Mouse (Mus musculus) kidney, embryonic 16.5 days (tissue): Measurements from ENCODE around the gene Kcnn3. TPM values are rescaled to one million over a fixed set of nuclear protein-coding genes. Genes with fewer than 3 reads are reported as not detected.
A peak's percentile ranks its signal among the peaks of the same experiment; 100 is the strongest.

Source experiments
- ATAC-seq: fragments of 200-750 bp; cut with Nextera tagmentation; 2 replicates; pipeline ENCODE4 v1.8.0; 2017; ENCODE audit warnings: moderate TSS enrichment; ENCODE audit not compliant: low FRiP score, low TSS enrichment
- H3K27ac ChIP-seq: fragments of 300-500 bp; sonication (generic); 2 replicates; pipeline ENCODE4 v1.5.1; 2014; ENCODE audit warnings: low read length
- H3K27me3 ChIP-seq: fragments of 300-500 bp; sonication (generic); 2 replicates; pipeline ENCODE4 v1.6.1; 2014; ENCODE audit warnings: low read length, control low read depth, mixed read lengths; ENCODE audit not compliant: insufficient read depth
- H3K36me3 ChIP-seq: fragments of 300-500 bp; sonication (generic); 2 replicates; pipeline ENCODE4 v1.6.1; 2014; ENCODE audit warnings: low read length, control low read depth, mixed read lengths; ENCODE audit not compliant: insufficient read depth
- H3K4me1 ChIP-seq: fragments of 300-500 bp; sonication (generic); 2 replicates; pipeline ENCODE4 v1.6.1; 2014; ENCODE audit warnings: low read length, control low read depth, mixed read lengths; ENCODE audit not compliant: insufficient read depth
- H3K4me2 ChIP-seq: fragments of 300-500 bp; sonication (generic); replicated peaks from 2 replicates; pipeline ENCODE4 v1.6.1; 2014; ENCODE audit warnings: low read depth, low read length
- H3K4me3 ChIP-seq: fragments of 300-500 bp; sonication (generic); 2 replicates; pipeline ENCODE4 v1.5.1; 2014; ENCODE audit warnings: mild to moderate bottlenecking, low read length
- H3K9ac ChIP-seq: fragments of 300-500 bp; sonication (generic); replicated peaks from 2 replicates; pipeline ENCODE4 v1.6.1; 2014; ENCODE audit warnings: low read length
- H3K9me3 ChIP-seq: fragments of 300-500 bp; sonication (generic); 2 replicates; pipeline ENCODE4 v1.6.1; 2016; ENCODE audit warnings: low read length, control low read depth
- WGBS: fragments of 180-500 bp; shearing (Covaris S2); extraction: QIAGEN DNeasy Blood & Tissue Kit; methylation state at CpG from one replicate; pipeline ENCODE4 v1.1.7; 2014; 5-methylcytosine and 5-hydroxymethylcytosine counted together
- polyA plus RNA-seq: library from polyadenylated mRNA; unstranded; fragments of >200 nt; fragmentation: Nextera tagmentation; extraction: Ambion mirVana; gene quantifications from 2 replicates; pipeline ENCODE4 v1.2.1, GENCODE M21; 2015

Gene Kcnn3
- polyA plus RNA-seq, 1 experiment from 2014 or later = 2.6 TPM

- peak overlapping the region; percentile 6; the same call in 1 of the 2 replicates for H3K27ac ChIP-seq
- peaks cover 12% of the 10 kb centered on the region; the same call in 1 of the 2 replicates for H3K4me1 ChIP-seq
- H3K9me3 ChIP-seq = no peaks in the 10 kb centered on the region
- no peak overlapping the region for H3K4me3 ChIP-seq
- peak overlapping the region; percentile 26 for H3K4me2 ChIP-seq
- H3K36me3 ChIP-seq = no peaks in the 10 kb centered on the region
- H3K9ac ChIP-seq = no peak overlapping the region
- ATAC-seq = peak; percentile 82
- 18% methylated on average over 12 of the region's 12 CpGs for WGBS
- H3K27me3 ChIP-seq = no peaks in the 10 kb centered on the region
Measured at GRCm38 (mm10) chr3:89664808-89665207, 144.8 kb downstream of the Kcnn3 start.

GRCm38 (mm10) chr3:89667131-89667530 is 147.2 kb downstream of the Kcnn3 start:
- Histone ChIP-seq H3K4me3 (no peak overlapping the region), H3K4me1 (peaks cover 18% of the 10 kb centered on the region; the same call in 1 of the 2 replicates), H3K4me2 (0 out of 2 replicates have a peak overlapping the region, but pooled peaks have one; percentile 11), H3K9ac (no peak overlapping the region), H3K36me3 (no peaks in the 10 kb centered on the region), H3K9me3 (no peaks in the 10 kb centered on the region), H3K27me3 (no peaks in the 10 kb centered on the region), H3K27ac (no peak overlapping the region)
- WGBS = 37% methylated on average over 11 of the region's 11 CpGs
- ATAC-seq = no peak

- no peak overlapping the region for H3K4me2 ChIP-seq
- H3K27ac ChIP-seq = no peak overlapping the region
- no peak for ATAC-seq
- H3K4me1 ChIP-seq = peaks cover 6% of the 10 kb centered on the region; the same call in 1 of the 2 replicates
- H3K4me3 ChIP-seq = no peak overlapping the region
- WGBS = 39% methylated on average over 6 of the region's 6 CpGs
- no peaks in the 10 kb centered on the region for H3K36me3 ChIP-seq
- no peaks in the 10 kb centered on the region for H3K27me3 ChIP-seq
- H3K9ac ChIP-seq = no peak overlapping the region; the same call in 1 of the 2 replicates
- no peaks in the 10 kb centered on the region for H3K9me3 ChIP-seq
Measured at GRCm38 (mm10) chr3:89671334-89671733, 151.4 kb downstream of the Kcnn3 start.

- H3K27me3 ChIP-seq = no peaks in the 10 kb centered on the region
- no peaks in the 10 kb centered on the region for H3K36me3 ChIP-seq
- WGBS = 80% methylated on average over 12 of the region's 12 CpGs
- ATAC-seq = no peak
- no peak overlapping the region for H3K4me3 ChIP-seq
- no peak overlapping the region for H3K9ac ChIP-seq
- H3K27ac ChIP-seq = no peak overlapping the region
- no peaks in the 10 kb centered on the region for H3K9me3 ChIP-seq
- H3K4me2 ChIP-seq = no peak overlapping the region
- peaks cover 6% of the 10 kb centered on the region; the same call in 1 of the 2 replicates for H3K4me1 ChIP-seq
Measured at GRCm38 (mm10) chr3:89672573-89673317, 152.8 kb downstream of the Kcnn3 start.

GRCm38 (mm10) chr3:89677617-89678016 is 157.7 kb downstream of the Kcnn3 start:
- H3K4me3 ChIP-seq = no peak overlapping the region
- H3K4me1 ChIP-seq = no peaks in the 10 kb centered on the region
- no peaks in the 10 kb centered on the region for H3K36me3 ChIP-seq
- no peaks in the 10 kb centered on the region for H3K9me3 ChIP-seq
- H3K27ac ChIP-seq = no peak overlapping the region
- H3K4me2 ChIP-seq = no peak overlapping the region
- no peak for ATAC-seq
- no peak overlapping the region for H3K9ac ChIP-seq
- no peaks in the 10 kb centered on the region for H3K27me3 ChIP-seq
- 81% methylated on average over 5 of the region's 5 CpGs for WGBS

- H3K36me3 ChIP-seq = no peaks in the 10 kb centered on the region
- no peaks in the 10 kb centered on the region for H3K4me1 ChIP-seq
- H3K9ac ChIP-seq = no peak overlapping the region
- WGBS = 50% methylated on average over 5 of the region's 5 CpGs
- no peak for ATAC-seq
- 0 out of 2 replicates have a peak, but pooled peaks cover 2% of the 10 kb centered on the region for H3K27me3 ChIP-seq
- H3K4me3 ChIP-seq = no peak overlapping the region
- no peak overlapping the region for H3K27ac ChIP-seq
- H3K9me3 ChIP-seq = no peaks in the 10 kb centered on the region
- no peak overlapping the region for H3K4me2 ChIP-seq
Measured at GRCm38 (mm10) chr3:89686031-89686430, 166.1 kb downstream of the Kcnn3 start.

- Histone ChIP-seq H3K4me3 (peak overlapping the region; percentile 51), H3K27me3 (0 out of 2 replicates have a peak, but pooled peaks cover 2% of the 10 kb centered on the region), H3K4me1 (no peaks in the 10 kb centered on the region), H3K9ac (peak overlapping the region; percentile 70), H3K36me3 (no peaks in the 10 kb centered on the region), H3K9me3 (no peaks in the 10 kb centered on the region), H3K27ac (no peak overlapping the region), H3K4me2 (peak overlapping the region; percentile 65)
- 6% methylated on average over 25 of the region's 25 CpGs for WGBS
- peak; percentile 82 for ATAC-seq
Measured at GRCm38 (mm10) chr3:89688694-89689581, 169.0 kb downstream of the Kcnn3 start.

- H3K27ac ChIP-seq = no peak overlapping the region
- no peaks in the 10 kb centered on the region for H3K9me3 ChIP-seq
- no peaks in the 10 kb centered on the region for H3K4me1 ChIP-seq
- no peak for ATAC-seq
- H3K9ac ChIP-seq = no peak overlapping the region
- 0 out of 2 replicates have a peak, but pooled peaks cover 2% of the 10 kb centered on the region for H3K27me3 ChIP-seq
- no peak overlapping the region for H3K4me3 ChIP-seq
- H3K36me3 ChIP-seq = no peaks in the 10 kb centered on the region
- WGBS = 42% methylated on average over 9 of the region's 9 CpGs
- H3K4me2 ChIP-seq = no peak overlapping the region
Measured at GRCm38 (mm10) chr3:89691776-89692175, 171.8 kb downstream of the Kcnn3 start.

GRCm38 (mm10) chr3:89696152-89696821 is 176.3 kb downstream of the Kcnn3 start:
- ATAC-seq = no peak
- Histone ChIP-seq H3K4me2 (no peak overlapping the region), H3K9ac (no peak overlapping the region), H3K27me3 (no peaks in the 10 kb centered on the region), H3K36me3 (no peaks in the 10 kb centered on the region), H3K4me3 (no peak overlapping the region), H3K27ac (no peak overlapping the region), H3K4me1 (no peaks in the 10 kb centered on the region), H3K9me3 (no peaks in the 10 kb centered on the region)
- WGBS = 85% methylated on average over 12 of the region's 12 CpGs
